Mouse (Mus musculus) erythroblast, embryonic 14.5 days (primary cell): ENCODE data around the gene Vwa3b.

Experiments
- GATA1 ChIP-seq: IDR thresholded peaks from 2 replicates; pipeline ENCODE4 v1.6.1; 2012; ENCODE audit warnings: low read length, inconsistent platforms, mixed read lengths
- TAL1 ChIP-seq: IDR thresholded peaks from 3 replicates; pipeline ENCODE4 v1.6.1; 2012; ENCODE audit warnings: low read length, inconsistent platforms, mixed read lengths

DNA sequence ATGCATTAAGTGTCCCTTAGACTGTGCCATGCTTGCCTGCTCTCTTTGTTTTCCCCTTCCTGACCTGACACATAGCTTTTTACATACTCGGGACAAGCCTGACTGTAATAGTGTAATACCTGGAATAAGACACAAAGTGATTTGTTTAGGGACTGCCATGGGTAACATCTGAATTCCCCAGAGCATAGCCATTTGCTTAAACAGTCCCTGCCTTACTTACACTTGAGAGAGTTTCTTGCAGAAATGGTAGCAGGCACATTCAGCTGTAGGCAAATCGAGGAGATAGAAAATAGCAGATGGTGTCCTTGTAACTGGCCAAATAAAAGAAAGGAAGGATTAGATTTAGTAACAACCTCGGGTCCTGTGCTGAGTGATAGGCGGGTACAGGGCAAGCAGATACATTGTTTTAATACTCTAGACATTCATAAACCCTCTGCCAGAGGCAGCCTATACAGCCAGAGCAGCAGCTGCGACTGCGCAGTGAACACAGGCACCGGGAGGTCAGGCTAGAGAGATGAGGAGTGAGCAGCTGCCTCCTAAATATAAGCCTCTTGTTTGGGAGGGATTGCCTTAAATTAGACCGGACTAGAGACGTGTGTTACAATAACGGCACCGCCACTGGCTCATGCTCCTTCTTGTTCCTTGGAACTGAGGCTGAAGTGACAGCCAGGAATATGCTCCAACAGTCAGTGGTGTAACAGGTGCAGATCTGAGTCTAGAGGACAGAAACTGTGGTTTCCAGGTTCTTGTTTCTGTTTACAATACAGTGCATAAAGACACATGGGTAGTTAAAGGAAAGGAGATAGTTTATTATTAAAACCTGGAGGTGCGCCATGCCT lies 55.2 kb downstream of the Vwa3b start:
- TF ChIP-seq GATA1 = no peak
- TF ChIP-seq TAL1 = no peak
